Mouse (Mus musculus) ES-E14 (cell line): ENCODE results near the gene Ust. TPM values are rescaled to one million over a fixed set of nuclear protein-coding genes. Genes with fewer than 3 reads are reported as not detected.

Experiments
- DNase-seq: peaks from one replicate; pipeline ENCODE4 v3.0.0-alpha.2; 2013; ENCODE audit warnings: low read depth, low spot score
- H3K27ac ChIP-seq: 2 replicates; pipeline ENCODE4 v1.5.1; 2012; ENCODE audit warnings: low read depth, mild to moderate bottlenecking, low read length, moderate library complexity, mixed read lengths; ENCODE audit not compliant: poor library complexity, insufficient read depth, severe bottlenecking
- H3K36me3 ChIP-seq: 2 replicates; pipeline ENCODE4 v1.6.1; 2012; ENCODE audit warnings: mild to moderate bottlenecking, low read length, moderate library complexity, mixed read lengths; ENCODE audit not compliant: control insufficient read depth, poor library complexity, insufficient read depth, severe bottlenecking
- H3K4me1 ChIP-seq, 2 experiments: fragments of 150-350 bp in 1 of 2; sonication (generic) in 1 of 2; 2 replicates each; pipeline ENCODE4 v1.6.1; 2012; ENCODE audit warnings: low read length in 2 of 2, mild to moderate bottlenecking in 1 of 2, mixed read lengths in 1 of 2; ENCODE audit not compliant: control insufficient read depth in 2 of 2, insufficient read depth in 2 of 2, poor library complexity in 1 of 2
- H3K4me3 ChIP-seq, 2 experiments: fragments of 150-350 bp in 1 of 2; sonication (generic) in 1 of 2; 2 replicates each; pipeline ENCODE4 v1.5.1; 2012; ENCODE audit warnings: low read length in 2 of 2, low read depth in 1 of 2, mild to moderate bottlenecking in 1 of 2, mixed read lengths in 1 of 2; ENCODE audit not compliant: insufficient read depth in 1 of 2, poor library complexity in 1 of 2, severe bottlenecking in 1 of 2
- H3K9ac ChIP-seq: 2 replicates; pipeline ENCODE4 v1.6.1; 2012; ENCODE audit warnings: low read depth, mild to moderate bottlenecking, low read length, mixed read lengths; ENCODE audit not compliant: poor library complexity, insufficient read depth, severe bottlenecking
- H3K9me3 ChIP-seq: fragments of 150-350 bp; sonication (generic); 2 replicates; pipeline ENCODE4 v1.6.1; 2012; ENCODE audit warnings: low read depth, mild to moderate bottlenecking, low read length; ENCODE audit not compliant: control insufficient read depth, insufficient read depth
- CHD2 ChIP-seq: IDR thresholded peaks from 2 replicates; pipeline ENCODE4 v1.6.1; 2014; ENCODE audit warnings: mild to moderate bottlenecking, low read depth, low read length, inconsistent platforms
- HCFC1 ChIP-seq: IDR thresholded peaks from 2 replicates; pipeline ENCODE4 v1.6.1; 2012; ENCODE audit warnings: low read length, inconsistent platforms, borderline replicate concordance; ENCODE audit not compliant: insufficient read depth
- MAFK ChIP-seq: IDR thresholded peaks from 2 replicates; pipeline ENCODE4 v1.6.1; 2014; ENCODE audit warnings: mild to moderate bottlenecking, low read depth, low read length, inconsistent platforms; ENCODE audit not compliant: insufficient read depth
- ZC3H11A ChIP-seq: IDR thresholded peaks from 2 replicates; pipeline ENCODE4 v1.6.1; 2012; ENCODE audit warnings: low read depth, mild to moderate bottlenecking, inconsistent platforms, low read length, borderline replicate concordance
- ZNF384 ChIP-seq: IDR thresholded peaks from 2 replicates; pipeline ENCODE4 v1.6.1; 2012; ENCODE audit warnings: low read depth, low read length, inconsistent platforms
- in situ Hi-C, 2 experiments: fragments of 600-800 bp; cut with MboI; formaldehyde crosslinking; loops; one replicate each; pipeline ENCODE4 v1.15.1; 2025; ENCODE audit warnings: low sequenced_read_pairs in 2 of 2, inconsistent platforms in 1 of 2; ENCODE audit not compliant: unreplicated experiment in 2 of 2
- total RNA-seq: library from RNA; depleted of rRNA; stranded (reverse); fragments of 300-350 nt; gene quantifications from 2 replicates; pipeline ENCODE4 v1.2.3, GENCODE M21; 2012

Ust gene
- total RNA-seq, 1 experiment, result 4.9 TPM

GRCm38 (mm10) chr10:8171556-8171955 lies 347.1 kb downstream of the Ust start:
- Histone ChIP-seq H3K4me3 (0 out of 4 replicates have a peak overlapping the region, but pooled peaks of 1 of the 2 experiments have one; percentile 23), H3K9me3 (0 out of 2 replicates have a peak, but pooled peaks cover 2% of the 10 kb centered on the region), H3K27ac (no peak overlapping the region), H3K36me3 (no peaks in the 10 kb centered on the region), H3K9ac (no peak overlapping the region), H3K4me1 (peaks cover 0 to 2% of the 10 kb centered on the region in 2 experiments; a peak in 1 of 4 replicates)
- no peak for DNase-seq
- TF ChIP-seq MAFK (no peak), ZNF384 (no peak), HCFC1 (no peak), CHD2 (no peak), ZC3H11A (no peak)
- in situ Hi-C loops, result no loop called here
